Mouse (Mus musculus) liver, postnatal 0 days (tissue): ENCODE results near the gene Cdca7. TPM values are rescaled to one million over a fixed set of nuclear protein-coding genes. Genes with fewer than 3 reads are reported as not detected.

Source experiments
- ATAC-seq: fragments of 200-750 bp; cut with Nextera tagmentation; 2 replicates; pipeline ENCODE4 v1.8.0; 2017; ENCODE audit warnings: mild to moderate bottlenecking, moderate library complexity
- DNase-seq: peaks from one replicate; pipeline ENCODE4 v3.0.0-alpha.2; 2016
- H3K27ac ChIP-seq: fragments of 300-500 bp; sonication (generic); 2 replicates; pipeline ENCODE4 v1.5.1; 2014; ENCODE audit warnings: antibody characterized with exemption, moderate library complexity, mild to moderate bottlenecking, low read depth
- H3K27me3 ChIP-seq: fragments of 300-500 bp; sonication (generic); 2 replicates; pipeline ENCODE4 v1.6.1; 2014; ENCODE audit warnings: low read length, control low read depth, mixed read lengths; ENCODE audit not compliant: insufficient read depth
- H3K36me3 ChIP-seq: fragments of 300-500 bp; sonication (generic); replicated peaks from 2 replicates; pipeline ENCODE4 v1.6.1; 2014; ENCODE audit warnings: mild to moderate bottlenecking, control low read depth, low read length, moderate library complexity, mixed read lengths; ENCODE audit not compliant: insufficient read depth
- H3K4me1 ChIP-seq: fragments of 300-500 bp; sonication (generic); 2 replicates; pipeline ENCODE4 v1.6.1; 2014; ENCODE audit warnings: antibody characterized with exemption, mild to moderate bottlenecking, control low read depth; ENCODE audit not compliant: insufficient read depth
- H3K4me2 ChIP-seq: fragments of 300-500 bp; sonication (generic); 2 replicates; pipeline ENCODE4 v1.6.1; 2014; ENCODE audit warnings: low read depth, mild to moderate bottlenecking, low read length, moderate library complexity, mixed read lengths
- H3K4me3 ChIP-seq: fragments of 300-500 bp; sonication (generic); 2 replicates; pipeline ENCODE4 v1.5.1; 2014; ENCODE audit warnings: low read depth, low read length
- H3K9ac ChIP-seq: fragments of 300-500 bp; sonication (generic); replicated peaks from 2 replicates; pipeline ENCODE4 v1.6.1; 2014; ENCODE audit warnings: mild to moderate bottlenecking, moderate library complexity
- H3K9me3 ChIP-seq: fragments of 300-500 bp; sonication (generic); 2 replicates; pipeline ENCODE4 v1.6.1; 2016; ENCODE audit warnings: mild to moderate bottlenecking, control low read depth, low read length, mixed read lengths
- CTCF ChIP-seq: sonication (generic); IDR thresholded peaks from 2 replicates; pipeline ENCODE4 v1.5.1; 2016; ENCODE audit warnings: antibody characterized with exemption, low read depth
- EP300 ChIP-seq: IDR thresholded peaks from 2 replicates; pipeline ENCODE4 v1.6.1; 2016; ENCODE audit warnings: antibody characterized with exemption, low read depth, mild to moderate bottlenecking
- WGBS: fragments of 180-500 bp; shearing (Covaris S2); extraction: QIAGEN DNeasy Blood & Tissue Kit; methylation state at CpG from one replicate; pipeline ENCODE4 v1.1.7; 2014; ENCODE audit not compliant: insufficient replicate concordance; 5-methylcytosine and 5-hydroxymethylcytosine counted together
- polyA plus RNA-seq: library from polyadenylated mRNA; unstranded; fragments of >200 nt; fragmentation: Nextera tagmentation; extraction: Ambion mirVana; gene quantifications from 2 replicates; pipeline ENCODE4 v1.2.1, GENCODE M21; 2015

Gene Cdca7
- polyA plus RNA-seq, 1 experiment from 2014 or later: 31.7 TPM

DNA sequence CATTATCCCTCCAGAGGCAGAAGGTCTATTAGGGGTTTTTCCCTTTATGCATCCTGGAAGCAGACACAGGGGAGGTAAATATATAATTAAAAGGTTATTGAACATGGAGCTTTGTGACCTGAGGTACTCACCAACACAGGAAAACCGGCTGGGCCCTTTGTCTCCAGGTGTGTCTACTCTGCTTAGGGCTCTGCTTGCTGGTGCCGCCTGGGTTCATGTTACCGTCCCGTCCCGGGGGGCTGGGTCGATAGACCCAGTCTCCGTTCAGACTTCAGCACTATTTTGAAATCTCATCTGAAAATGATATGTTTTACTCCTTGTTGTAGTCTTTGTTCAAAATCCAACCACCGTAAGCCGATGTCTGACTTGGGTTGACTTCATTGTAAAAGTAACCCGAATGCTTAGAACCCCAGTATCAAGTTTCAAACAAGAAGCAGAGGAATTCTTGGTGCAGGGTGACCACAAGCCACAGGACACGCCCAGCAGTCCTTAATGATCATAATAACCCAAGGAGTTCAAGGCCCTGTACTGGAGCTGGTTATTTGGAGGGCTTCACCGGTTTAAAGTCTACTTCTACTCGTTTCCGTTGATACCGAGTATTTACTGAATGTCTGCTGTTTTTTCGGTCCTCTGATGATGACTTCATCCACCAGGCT is 4.4 kb upstream of the Cdca7 start:
- Histone ChIP-seq H3K9me3 (no peaks in the 10 kb centered on the region), H3K27me3 (no peaks in the 10 kb centered on the region), H3K27ac (no peak overlapping the region), H3K4me3 (no peak overlapping the region), H3K4me2 (no peak overlapping the region), H3K36me3 (no peaks in the 10 kb centered on the region), H3K4me1 (peaks cover 11% of the 10 kb centered on the region), H3K9ac (no peak overlapping the region)
- 75% methylated on average over 16 of the region's 16 CpGs for WGBS
- DNase-seq (no peak), ATAC-seq (no peak)
- TF ChIP-seq CTCF: no peak
- no peak for TF ChIP-seq EP300

GRCm38 (mm10) chr2:72474531-72475287 is 1.2 kb upstream of the Cdca7 start:
- Histone ChIP-seq H3K9me3 (no peaks in the 10 kb centered on the region), H3K4me1 (peaks cover 25% of the 10 kb centered on the region), H3K36me3 (no peaks in the 10 kb centered on the region; the same call in 1 of the 2 replicates), H3K27me3 (no peaks in the 10 kb centered on the region), H3K4me2 (peak overlapping the region; percentile 92), H3K4me3 (peak overlapping the region; percentile 87; the same call in 1 of the 2 replicates), H3K27ac (peak overlapping the region; percentile 94; the same call in 1 of the 2 replicates), H3K9ac (no peak overlapping the region)
- no peak for DNase-seq
- no peak for TF ChIP-seq EP300
- no peak for TF ChIP-seq CTCF
- WGBS: 33% methylated on average over 7 of the region's 7 CpGs
- no peak for ATAC-seq

GRCm38 (mm10) chr2:72475423-72475796 is 549 bp upstream of the Cdca7 start:
- ATAC-seq (no peak), DNase-seq (no peak)
- peak overlapping the region; percentile 94 for H3K27ac ChIP-seq
- H3K9ac ChIP-seq: peak overlapping the region; percentile 79
- peak overlapping the region; percentile 92 for H3K4me2 ChIP-seq
- H3K27me3 ChIP-seq: no peaks in the 10 kb centered on the region
- TF ChIP-seq EP300 (no peak), CTCF (no peak)
- WGBS: under 1% methylated on average over 7 of the region's 7 CpGs
- H3K4me1 ChIP-seq: peaks cover 29% of the 10 kb centered on the region
- peak overlapping the region; percentile 87 for H3K4me3 ChIP-seq
- H3K9me3 ChIP-seq: no peaks in the 10 kb centered on the region
- H3K36me3 ChIP-seq: peaks cover 4% of the 10 kb centered on the region

- H3K4me3 ChIP-seq: peak overlapping the region; percentile 87
- peaks cover 29% of the 10 kb centered on the region for H3K4me1 ChIP-seq
- ATAC-seq: peak; percentile 70
- TF ChIP-seq CTCF (no peak), EP300 (no peak)
- DNase-seq: peak; percentile 55
- H3K9ac ChIP-seq: peak overlapping the region; percentile 79
- peak overlapping the region; percentile 94 for H3K27ac ChIP-seq
- peaks cover 15% of the 10 kb centered on the region for H3K36me3 ChIP-seq
- under 1% methylated on average over 53 of the region's 53 CpGs for WGBS
- H3K9me3 ChIP-seq: no peaks in the 10 kb centered on the region
- peak overlapping the region; percentile 92 for H3K4me2 ChIP-seq
- H3K27me3 ChIP-seq: no peaks in the 10 kb centered on the region
These were observed 690 bp downstream of the Cdca7 start for GRCm38 (mm10) chr2:72476486-72477211.

- H3K36me3 ChIP-seq: peaks cover 21% of the 10 kb centered on the region
- peak overlapping the region; percentile 87 for H3K4me3 ChIP-seq
- peaks cover 29% of the 10 kb centered on the region for H3K4me1 ChIP-seq
- TF ChIP-seq CTCF (no peak), EP300 (no peak)
- H3K4me2 ChIP-seq: peak overlapping the region; percentile 92
- no peaks in the 10 kb centered on the region for H3K9me3 ChIP-seq
- DNase-seq (peak; percentile 22), ATAC-seq (no peak)
- H3K27ac ChIP-seq: no peak overlapping the region
- WGBS: 2% methylated on average over 11 of the region's 11 CpGs
- H3K27me3 ChIP-seq: no peaks in the 10 kb centered on the region
- H3K9ac ChIP-seq: peak overlapping the region; percentile 79
These were observed 1.3 kb downstream of the Cdca7 start for GRCm38 (mm10) chr2:72477221-72477620.

GRCm38 (mm10) chr2:72478176-72478575 is 2.2 kb downstream of the Cdca7 start:
- 0 out of 2 replicates have a peak overlapping the region, but pooled peaks have one; percentile 79 for H3K9ac ChIP-seq
- 84% methylated on average over 4 of the region's 4 CpGs for WGBS
- peaks cover 30% of the 10 kb centered on the region for H3K36me3 ChIP-seq
- H3K27ac ChIP-seq: no peak overlapping the region
- ATAC-seq (no peak), DNase-seq (no peak)
- peak overlapping the region; percentile 87; the same call in 1 of the 2 replicates for H3K4me3 ChIP-seq
- TF ChIP-seq EP300: no peak
- TF ChIP-seq CTCF: no peak
- peak overlapping the region; percentile 92 for H3K4me2 ChIP-seq
- no peaks in the 10 kb centered on the region for H3K27me3 ChIP-seq
- no peaks in the 10 kb centered on the region for H3K9me3 ChIP-seq
- peaks cover 29% of the 10 kb centered on the region for H3K4me1 ChIP-seq
